Mouse (Mus musculus) midbrain, embryonic 16.5 days (tissue): ENCODE results near the gene Zar1. TPM values are rescaled to one million over a fixed set of nuclear protein-coding genes. Genes with fewer than 3 reads are reported as not detected.
"Not testable (repeated sequence)": the region's sequence is repeated elsewhere in the genome, so short reads cannot be mapped to it uniquely, and the experiment has no call there.

Experiments used
- ATAC-seq: fragments of 200-750 bp; cut with Nextera tagmentation; 2 replicates; pipeline ENCODE4 v1.8.0; 2017; ENCODE audit warnings: moderate TSS enrichment
- H3K27ac ChIP-seq: fragments of 300-500 bp; sonication (generic); 2 replicates; pipeline ENCODE4 v1.5.1; 2014; ENCODE audit warnings: mild to moderate bottlenecking, low read length, mixed read lengths
- H3K27me3 ChIP-seq: fragments of 300-500 bp; sonication (generic); 2 replicates; pipeline ENCODE4 v1.6.1; 2014; ENCODE audit warnings: low read depth, low read length, mixed read lengths; ENCODE audit not compliant: control insufficient read depth, insufficient read depth
- H3K36me3 ChIP-seq: fragments of 300-500 bp; sonication (generic); 2 replicates; pipeline ENCODE4 v1.6.1; 2014; ENCODE audit warnings: mild to moderate bottlenecking, low read length, moderate library complexity, mixed read lengths; ENCODE audit not compliant: control insufficient read depth, insufficient read depth
- H3K4me1 ChIP-seq: fragments of 300-500 bp; sonication (generic); 2 replicates; pipeline ENCODE4 v1.6.1; 2014; ENCODE audit warnings: mild to moderate bottlenecking, low read length, mixed read lengths; ENCODE audit not compliant: control insufficient read depth, insufficient read depth
- H3K4me2 ChIP-seq: fragments of 300-500 bp; sonication (generic); 2 replicates; pipeline ENCODE4 v1.6.1; 2014; ENCODE audit warnings: mild to moderate bottlenecking, low read length, mixed read lengths
- H3K4me3 ChIP-seq: fragments of 300-500 bp; sonication (generic); 2 replicates; pipeline ENCODE4 v1.5.1; 2014; ENCODE audit warnings: low read depth, mild to moderate bottlenecking, low read length, moderate library complexity, mixed read lengths
- H3K9ac ChIP-seq: fragments of 300-500 bp; sonication (generic); 2 replicates; pipeline ENCODE4 v1.6.1; 2014; ENCODE audit warnings: low read depth, low read length, mixed read lengths
- H3K9me3 ChIP-seq: fragments of 300-500 bp; sonication (generic); replicated peaks from 2 replicates; pipeline ENCODE4 v1.6.1; 2014; ENCODE audit warnings: mild to moderate bottlenecking, low read length, mixed read lengths; ENCODE audit not compliant: control insufficient read depth, poor library complexity, severe bottlenecking
- WGBS: fragments of 180-500 bp; shearing (Covaris S2); extraction: QIAGEN DNeasy Blood & Tissue Kit; methylation state at CpG from one replicate; pipeline ENCODE4 v1.1.7; 2014; 5-methylcytosine and 5-hydroxymethylcytosine counted together
- polyA plus RNA-seq: library from polyadenylated mRNA; unstranded; fragments of >200 nt; fragmentation: Nextera tagmentation; extraction: Ambion mirVana; gene quantifications from 2 replicates; pipeline ENCODE4 v1.2.1, GENCODE M21; 2015

The Zar1 gene
- polyA plus RNA-seq, 1 experiment from 2014 or later: 4.9 TPM

- not testable (repeated sequence) for H3K9me3 ChIP-seq, H3K27ac ChIP-seq, H3K27me3 ChIP-seq, H3K4me1 ChIP-seq, H3K36me3 ChIP-seq
- H3K4me2 ChIP-seq: peak overlapping the region; percentile 63
- H3K9ac ChIP-seq: peak overlapping the region; percentile 57; the same call in 1 of the 2 replicates
- peak; percentile 83 for ATAC-seq
- WGBS: 5% methylated on average over 40 of the region's 73 CpGs
- H3K4me3 ChIP-seq: peak overlapping the region; percentile 43
These were observed 725 bp downstream of the Zar1 start for GRCm38 (mm10) chr5:72580088-72580969.

GRCm38 (mm10) chr5:72579599-72579998 is 1.5 kb downstream of the Zar1 start:
- H3K9ac ChIP-seq, H3K9me3 ChIP-seq, H3K27ac ChIP-seq, H3K4me1 ChIP-seq, H3K4me3 ChIP-seq, H3K27me3 ChIP-seq, H3K36me3 ChIP-seq, ATAC-seq: not testable (repeated sequence)
- WGBS: 18% methylated on average over 10 of the region's 10 CpGs
- peak overlapping the region; percentile 9; the same call in 1 of the 2 replicates for H3K4me2 ChIP-seq

GRCm38 (mm10) chr5:72565621-72566020 is 15.4 kb downstream of the Zar1 start:
- no peak overlapping the region for H3K4me3 ChIP-seq
- no peaks in the 10 kb centered on the region for H3K27me3 ChIP-seq
- no peaks in the 10 kb centered on the region; the same call in 1 of the 2 replicates for H3K9me3 ChIP-seq
- no peak overlapping the region for H3K9ac ChIP-seq
- no peaks in the 10 kb centered on the region for H3K4me1 ChIP-seq
- 85% methylated on average over 5 of the region's 5 CpGs for WGBS
- H3K27ac ChIP-seq: no peak overlapping the region
- no peak overlapping the region for H3K4me2 ChIP-seq
- no peaks in the 10 kb centered on the region for H3K36me3 ChIP-seq
- ATAC-seq: no peak

GRCm38 (mm10) chr5:72563183-72563582 is 17.9 kb downstream of the Zar1 start:
- not testable (repeated sequence) for ATAC-seq, H3K4me1 ChIP-seq, H3K9me3 ChIP-seq, H3K9ac ChIP-seq, H3K4me2 ChIP-seq, H3K27ac ChIP-seq, H3K36me3 ChIP-seq, H3K27me3 ChIP-seq, H3K4me3 ChIP-seq
- 95% methylated on average over 2 of the region's 2 CpGs for WGBS

- Histone ChIP-seq H3K4me1 (peaks cover 10% of the 10 kb centered on the region), H3K27ac (no peak overlapping the region), H3K27me3 (no peaks in the 10 kb centered on the region), H3K9me3 (no peaks in the 10 kb centered on the region), H3K4me3 (no peak overlapping the region), H3K4me2 (no peak overlapping the region), H3K9ac (no peak overlapping the region), H3K36me3 (no peaks in the 10 kb centered on the region)
- WGBS: 74% methylated on average over 3 of the region's 3 CpGs
- no peak for ATAC-seq
These were observed 20.0 kb downstream of the Zar1 start for GRCm38 (mm10) chr5:72560976-72561628.

GRCm38 (mm10) chr5:72559544-72560049 is 21.5 kb downstream of the Zar1 start, which contains the start of gene Nfxl1:
TSS of gene Nfxl1 (minus strand) at chr5:72559684.
- Histone ChIP-seq H3K9ac (peak within 1 kb of the TSS; percentile 93), H3K4me2 (peak within 1 kb of the TSS; percentile 91), H3K36me3 (peaks cover 5% of the 10 kb centered on the region; the same call in 1 of the 2 replicates), H3K9me3 (no peaks in the 10 kb centered on the region), H3K4me1 (peaks cover 10% of the 10 kb centered on the region), H3K27ac (peak within 1 kb of the TSS; percentile 85), H3K4me3 (peak within 1 kb of the TSS; percentile 81), H3K27me3 (no peaks in the 10 kb centered on the region)
- WGBS: under 1% methylated on average over 42 of the region's 42 CpGs
- peak; percentile 98 for ATAC-seq

- Histone ChIP-seq H3K36me3 (peaks cover 7% of the 10 kb centered on the region; the same call in 1 of the 2 replicates), H3K27me3 (no peaks in the 10 kb centered on the region), H3K9me3 (no peaks in the 10 kb centered on the region), H3K4me2 (peak overlapping the region; percentile 91), H3K4me3 (peak overlapping the region; percentile 81), H3K9ac (peak overlapping the region; percentile 93), H3K27ac (peak overlapping the region; percentile 85), H3K4me1 (peaks cover 10% of the 10 kb centered on the region)
- WGBS: under 1% methylated on average over 56 of the region's 57 CpGs
- peak; percentile 83 for ATAC-seq
These were observed 22.1 kb downstream of the Zar1 start for GRCm38 (mm10) chr5:72558716-72559526.

- no peaks in the 10 kb centered on the region for H3K9me3 ChIP-seq
- ATAC-seq: no peak
- peaks cover 10% of the 10 kb centered on the region for H3K4me1 ChIP-seq
- WGBS: 81% methylated on average over 3 of the region's 3 CpGs
- no peak overlapping the region for H3K4me3 ChIP-seq
- no peak overlapping the region for H3K4me2 ChIP-seq
- no peak overlapping the region for H3K9ac ChIP-seq
- H3K36me3 ChIP-seq: peaks cover 7% of the 10 kb centered on the region; the same call in 1 of the 2 replicates
- no peaks in the 10 kb centered on the region for H3K27me3 ChIP-seq
- H3K27ac ChIP-seq: no peak overlapping the region
These were observed 24.8 kb downstream of the Zar1 start for GRCm38 (mm10) chr5:72556245-72556644.
